Mouse (Mus musculus) CD4-positive, CD25-positive, alpha-beta regulatory T cell, adult 4 months (primary cell): ENCODE data around the gene Lpcat4. TPM values are rescaled to one million over a fixed set of nuclear protein-coding genes. Genes with fewer than 3 reads are reported as not detected.

Source experiments
- polyA plus RNA-seq, 2 experiments: library from polyadenylated mRNA; unstranded; fragments of 100-300 nt; shearing (Covaris generic); gene quantifications; one replicate each; pipeline ENCODE4 v1.2.1; 2017

Lpcat4 gene
- polyA plus RNA-seq, 2 experiments from 2014 or later, result 23.6 to 39.7 TPM

Other genes starting within 250 kb of the Lpcat4 start
- not detected for gene Olfr1309, start 249.2 kb upstream of the Lpcat4 start, polyA plus RNA-seq
- gene Olfr1310, start 226.8 kb upstream of the Lpcat4 start, polyA plus RNA-seq, result not detected
- gene Olfr1311, start 215.1 kb upstream of the Lpcat4 start, polyA plus RNA-seq, result not detected
- gene Olfr1312, start 189.2 kb upstream of the Lpcat4 start, polyA plus RNA-seq, result under 1 TPM in 1 of 2 experiments, not detected in 1; 0.08 TPM
- not detected for gene Olfr1313, start 161.6 kb upstream of the Lpcat4 start, polyA plus RNA-seq
- not detected for gene Olfr1314, start 142.7 kb upstream of the Lpcat4 start, polyA plus RNA-seq
- gene Olfr1315-ps1, start 124.0 kb upstream of the Lpcat4 start, polyA plus RNA-seq, result not detected
- not detected for gene Olfr1316, start 104.5 kb upstream of the Lpcat4 start, polyA plus RNA-seq
- gene Olfr1317, start 99.1 kb upstream of the Lpcat4 start, polyA plus RNA-seq, result not detected
- not detected for gene Olfr1318, start 85.3 kb upstream of the Lpcat4 start, polyA plus RNA-seq
- not detected for gene Nutm1, start 19.8 kb downstream of the Lpcat4 start, polyA plus RNA-seq
- 100 to 1,000 TPM; 153 to 229 TPM for gene Nop10, start 22.5 kb downstream of the Lpcat4 start, polyA plus RNA-seq
- 10 to 100 TPM; 51.7 to 61.2 TPM for gene Slc12a6, start 26.4 kb downstream of the Lpcat4 start, polyA plus RNA-seq
- gene Gm21985, start 26.8 kb downstream of the Lpcat4 start, polyA plus RNA-seq, result not detected
- 10 to 100 TPM; 67.0 to 76.1 TPM for gene Emc4, start 128.6 kb downstream of the Lpcat4 start, polyA plus RNA-seq
- 10 to 100 TPM; 21.1 to 23.5 TPM for gene Katnbl1, start 139.7 kb downstream of the Lpcat4 start, polyA plus RNA-seq
- gene Emc7, start 215.5 kb downstream of the Lpcat4 start, polyA plus RNA-seq, result 10 to 100 TPM; 12.9 to 14.8 TPM
- not detected for gene Chrm5, start 241.3 kb downstream of the Lpcat4 start, polyA plus RNA-seq